Mouse (Mus musculus): ENCODE measurements at regions not wholly inside any gene's neighbourhood (a gene's known extent, or its start where the extent isn't known, plus 50 kb on each side); places are given as distances from the start of the nearest gene placed in this dataset.

- TF ChIP-seq POLR2A (IDR thresholded peaks at IDR 0.05; ENCODE audit: extremely low read depth, insufficient read depth, low read length) (no peak), CTCF (IDR thresholded peaks at IDR 0.05; ENCODE audit: low read depth, low read length) (no peak)
Observed at GRCm38 (mm10) chr6:109173015-109173414, 344.6 kb downstream of the Edem1 start.

Data from liver, adult 2 months (tissue).